Mouse (Mus musculus) T-helper 17 cell (primary cell): Measurements from ENCODE around the gene Bag5.

Source experiments
- in situ Hi-C, 2 experiments: fragments of 300-600 bp; cut with MboI, MseI; formaldehyde crosslinking; loops; 1 replicate in 1 of 2; 2 replicates in 1 of 2; pipeline ENCODE4 v1.15.1; 2025; ENCODE audit warnings: high pct_unique_total_duplicates in 2 of 2

Gene Bag5

DNA sequence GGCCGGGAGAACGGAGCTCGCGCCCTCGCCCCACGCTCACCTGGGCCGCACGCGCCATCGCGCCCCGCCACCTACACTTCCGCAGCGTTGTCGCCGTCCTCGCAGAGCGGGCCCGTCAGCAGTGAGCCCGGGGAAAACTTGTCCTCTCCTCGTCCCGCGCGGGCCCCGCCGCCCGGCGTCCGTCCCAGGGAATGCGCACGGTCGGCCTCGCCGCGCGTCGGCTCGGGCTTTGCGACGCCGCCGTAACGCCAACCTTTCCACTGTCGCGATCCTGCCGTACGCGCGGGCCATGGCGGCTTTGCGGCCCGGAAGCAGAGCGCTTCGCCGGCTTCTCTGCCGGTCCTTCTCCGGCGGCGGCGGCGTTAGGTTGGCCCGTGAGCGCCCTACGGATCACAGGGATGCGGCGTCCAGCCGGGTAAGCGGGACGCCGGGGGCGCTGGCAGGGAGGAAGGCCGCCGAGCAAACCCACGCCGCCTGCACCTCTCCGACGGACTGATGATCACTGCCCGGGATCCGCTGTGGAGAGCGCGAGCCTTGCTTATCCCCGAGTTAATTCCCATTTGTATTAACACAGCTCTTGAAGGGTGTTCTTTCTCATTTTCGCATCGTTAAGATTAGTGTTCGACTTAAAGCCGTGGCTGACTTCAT is at the start of gene Bag5, which contains the start of gene Apopt1:
TSS of gene Bag5 (minus strand) at position 254 of the 648 bp plus-strand sequence.
TSS of gene Apopt1 (plus strand) at position 258 of the 648 bp plus-strand sequence.
- in situ Hi-C loops, result loop anchor here in 1 of 2 experiments (10.0 kb wide), 1 partner anchor 48 kb away; no protein-coding TSS in a partner anchor

DNA sequence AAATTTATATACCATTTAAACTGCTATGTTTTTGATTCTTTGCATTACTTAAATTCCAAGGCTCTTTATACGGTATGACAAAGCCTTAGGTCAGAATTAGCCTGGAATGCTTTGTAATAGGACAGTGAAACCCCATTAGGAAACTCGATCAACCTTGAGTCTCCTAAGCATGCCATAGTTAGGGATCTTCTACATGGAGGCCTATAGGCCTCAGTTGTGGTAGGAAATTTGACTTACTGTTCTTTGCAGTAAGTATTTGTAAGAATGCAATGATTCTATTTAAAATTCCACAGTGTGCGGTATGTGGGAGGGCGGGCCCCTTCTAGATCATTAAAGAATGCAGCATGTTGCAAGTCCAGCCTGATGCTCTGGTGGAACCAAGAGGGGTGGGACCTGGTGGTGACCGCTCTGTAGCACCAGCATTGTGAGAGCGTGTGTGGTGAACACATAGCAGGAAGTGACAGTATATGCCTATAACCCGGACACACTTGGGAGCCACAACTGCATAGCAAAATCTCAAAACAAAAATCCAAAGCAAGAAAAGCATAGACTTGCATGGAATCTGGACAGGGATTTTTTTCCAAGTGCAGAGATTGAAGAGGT is 47.4 kb upstream of the Bag5 start:
- in situ Hi-C loops, result no loop called here

DNA sequence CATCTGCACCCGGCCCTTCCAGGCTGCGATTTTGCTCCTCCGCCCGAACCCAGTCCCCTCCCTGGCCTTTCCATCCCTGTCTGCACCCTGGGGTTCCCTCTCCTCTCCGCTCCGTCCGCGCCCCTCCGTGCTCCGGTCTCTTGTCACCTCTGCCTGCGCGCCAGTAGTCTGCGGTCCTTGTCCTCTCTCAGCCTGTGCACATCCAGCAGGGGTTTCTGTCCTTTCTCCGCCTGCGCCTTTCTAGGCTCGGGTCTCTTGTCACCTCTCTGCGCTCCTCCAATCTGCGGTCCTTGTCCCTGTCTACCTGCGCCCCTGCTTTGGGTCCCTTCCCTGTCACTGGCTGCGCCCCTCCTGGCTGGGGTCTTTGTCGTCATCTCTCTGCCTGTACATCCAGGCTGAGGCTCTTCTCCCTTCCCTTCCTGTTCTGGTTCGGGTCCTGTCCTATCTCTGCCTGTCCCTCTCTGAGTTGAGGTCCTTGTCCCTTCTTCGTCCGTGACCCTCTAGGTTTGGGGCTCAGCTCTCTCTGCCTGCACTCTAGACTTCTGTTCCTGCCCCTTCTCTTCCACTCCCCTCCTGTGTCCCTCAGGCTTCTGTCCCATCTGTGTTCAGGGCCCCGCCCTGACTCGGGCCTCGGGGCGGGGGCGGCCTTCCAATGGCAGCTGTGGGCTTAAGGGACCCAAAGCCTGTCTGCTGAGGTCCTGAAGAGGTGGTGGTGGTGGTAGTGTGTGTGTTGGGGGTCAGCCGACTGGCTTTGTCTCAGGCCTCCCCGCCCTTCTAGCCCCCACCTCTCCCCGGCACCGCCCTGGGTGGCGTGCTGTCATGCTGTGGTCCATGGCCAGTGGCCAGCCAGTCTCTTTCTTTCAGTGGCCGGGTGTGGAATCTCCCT is 46.4 kb upstream of the Bag5 start:
- in situ Hi-C loops, result no loop called here

DNA sequence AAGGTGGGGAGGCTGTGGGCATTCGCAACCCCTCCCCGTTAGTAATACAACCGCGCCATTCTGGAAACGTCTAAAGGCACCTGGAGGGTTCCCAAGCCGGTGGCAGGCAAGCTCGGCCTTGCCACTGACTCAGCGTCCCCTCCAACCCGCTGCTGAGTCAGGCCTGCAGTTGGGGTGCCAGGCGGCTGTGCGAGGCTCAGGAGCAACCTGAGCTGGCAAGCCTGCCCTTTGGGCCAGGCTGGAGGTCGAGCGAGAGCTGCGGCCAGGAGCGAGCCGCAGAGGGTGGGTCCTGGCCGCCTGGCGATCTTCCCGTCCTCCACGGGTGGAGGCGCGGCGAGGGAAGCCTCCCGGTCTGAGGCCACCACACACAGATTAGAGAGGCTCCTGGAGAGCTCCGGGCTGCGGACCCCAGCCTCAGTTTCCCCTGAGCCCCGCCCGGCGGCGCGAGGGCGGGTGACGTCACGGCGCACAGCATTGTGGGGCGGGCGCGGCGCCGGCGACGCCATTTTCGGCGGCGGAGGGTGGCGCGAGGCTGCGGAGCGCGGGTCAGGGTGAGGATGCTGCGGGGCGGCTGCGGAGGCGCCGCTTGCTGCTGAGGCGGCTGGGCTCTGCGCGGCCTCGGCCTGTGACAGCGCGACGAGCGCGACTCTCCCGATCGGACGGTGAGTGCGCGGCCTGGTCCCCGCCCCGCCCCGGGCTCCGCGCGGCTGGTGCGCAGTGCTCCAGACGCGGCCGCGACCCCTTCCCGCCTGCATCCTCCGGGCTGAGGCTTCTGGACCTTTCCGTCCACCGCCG is 45.5 kb upstream of the Bag5 start, which contains the start of gene Klc1:
TSS of gene Klc1 (plus strand) at position 469 of the 795 bp plus-strand sequence.
- in situ Hi-C loops, result no loop called here

DNA sequence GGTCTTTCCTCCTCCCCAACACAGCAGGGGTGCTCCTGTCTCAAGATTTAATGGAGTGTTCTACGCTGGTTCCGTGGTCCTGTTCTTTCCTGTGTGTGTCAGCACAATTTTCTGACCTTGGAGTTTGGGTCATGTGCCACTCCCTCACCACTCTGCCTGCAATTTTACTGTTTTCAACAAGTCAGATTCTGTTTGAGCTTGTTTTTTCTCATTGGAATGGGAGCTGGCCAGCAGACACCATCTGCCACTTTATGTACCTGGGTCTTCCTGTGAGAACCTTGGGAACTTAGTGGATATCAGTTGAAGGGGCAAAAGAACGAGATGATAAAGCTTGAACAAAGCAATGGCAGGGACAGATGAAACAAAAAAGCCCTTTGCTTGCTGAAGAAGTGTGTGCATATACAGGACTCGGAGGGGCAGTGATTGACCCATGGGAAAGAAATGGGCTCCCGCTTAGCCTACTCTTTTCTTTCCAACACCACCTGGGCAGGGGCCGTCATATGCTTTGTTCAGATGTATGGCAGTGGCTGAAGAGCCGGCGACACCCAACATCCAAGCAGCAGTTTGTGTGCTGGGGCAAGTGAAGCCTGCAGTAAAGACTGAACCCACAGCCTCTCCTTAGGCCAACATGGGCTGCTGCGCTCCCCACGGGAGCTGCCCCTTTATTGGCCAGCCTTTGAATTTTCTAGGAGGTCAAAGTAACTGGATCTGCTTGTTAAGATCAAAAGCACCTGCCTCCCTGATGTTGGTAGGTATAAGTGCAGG is 44.7 kb upstream of the Bag5 start:
- in situ Hi-C loops, result no loop called here

- in situ Hi-C loops, result no loop called here
These were observed 43.6 kb upstream of the Bag5 start for GRCm38 (mm10) chr12:111756698-111757082.

- in situ Hi-C loops, result no loop called here
These were observed 43.1 kb upstream of the Bag5 start for GRCm38 (mm10) chr12:111756082-111756697.

- in situ Hi-C loops, result no loop called here
These were observed 42.2 kb upstream of the Bag5 start for GRCm38 (mm10) chr12:111755231-111755630.

GRCm38 (mm10) chr12:111754710-111755109 is 41.7 kb upstream of the Bag5 start:
- in situ Hi-C loops, result no loop called here

GRCm38 (mm10) chr12:111753347-111753746 is 40.3 kb upstream of the Bag5 start:
- in situ Hi-C loops, result no loop called here

GRCm38 (mm10) chr12:111752491-111752890 is 39.4 kb upstream of the Bag5 start:
- in situ Hi-C loops, result no loop called here

- in situ Hi-C loops, result no loop called here
These were observed 37.7 kb upstream of the Bag5 start for GRCm38 (mm10) chr12:111750739-111751138.

GRCm38 (mm10) chr12:111747421-111747820 is 34.4 kb upstream of the Bag5 start:
- in situ Hi-C loops, result no loop called here

DNA sequence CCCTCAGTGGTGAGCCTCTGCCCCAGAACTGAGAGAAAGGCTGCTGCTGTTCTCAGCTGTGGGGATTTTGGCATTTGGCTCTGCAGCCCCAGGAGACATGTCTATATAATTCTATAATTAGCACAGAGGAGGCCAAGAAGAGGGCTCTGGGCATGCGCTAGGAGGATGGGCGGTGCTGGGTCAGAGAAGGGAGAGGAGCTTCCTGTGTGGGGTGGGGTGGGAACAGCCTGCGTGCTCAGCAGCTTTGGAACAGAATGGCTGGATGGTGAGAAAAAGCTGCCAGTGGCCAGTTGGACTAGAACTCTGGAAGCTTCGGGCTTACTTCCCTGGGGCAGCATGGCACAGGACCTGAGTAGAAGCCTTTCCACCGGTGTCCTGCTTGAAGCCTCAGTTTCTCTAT is 33.0 kb upstream of the Bag5 start:
- in situ Hi-C loops, result no loop called here

DNA sequence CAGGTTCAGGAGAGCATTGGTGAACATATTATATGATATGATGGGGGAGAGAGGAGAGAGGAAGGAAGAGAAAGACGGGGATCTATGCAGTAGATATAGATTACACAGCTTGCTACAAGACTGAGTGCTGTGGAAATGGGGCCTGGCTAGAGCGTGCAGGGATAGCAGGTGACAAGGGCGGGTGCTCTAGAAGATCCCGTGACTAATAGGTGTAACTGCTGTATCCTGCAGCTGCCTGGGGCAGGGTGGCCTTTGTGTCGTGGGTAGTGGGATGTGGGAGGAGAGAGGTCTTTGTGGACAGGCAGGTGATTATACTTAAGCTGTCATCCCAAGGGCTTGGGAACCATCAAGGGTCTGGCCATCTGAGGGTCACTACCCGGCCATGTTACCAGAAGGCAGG is 32.2 kb upstream of the Bag5 start:
- in situ Hi-C loops, result no loop called here

- in situ Hi-C loops, result no loop called here
These were observed 30.9 kb upstream of the Bag5 start for GRCm38 (mm10) chr12:111743981-111744423.

DNA sequence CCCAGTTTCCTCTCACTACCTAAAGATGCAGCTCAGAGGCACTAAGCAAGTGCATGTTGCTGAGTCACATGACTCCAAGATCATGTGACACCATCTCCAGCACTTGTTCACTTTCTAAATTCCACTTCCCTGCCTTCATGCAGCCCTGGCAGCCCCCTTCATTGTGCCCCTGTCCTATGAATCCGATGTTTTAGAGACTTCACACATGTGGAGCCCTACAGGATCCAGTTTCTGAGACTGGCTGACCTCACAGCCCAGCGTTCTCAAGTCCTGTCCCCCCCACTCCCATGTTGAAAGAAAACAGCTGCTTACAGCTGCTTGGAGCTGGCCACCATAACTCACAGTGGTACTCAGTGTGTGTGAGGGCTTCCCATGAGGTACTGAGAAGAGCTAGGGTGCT is 30.4 kb upstream of the Bag5 start:
- in situ Hi-C loops, result no loop called here

DNA sequence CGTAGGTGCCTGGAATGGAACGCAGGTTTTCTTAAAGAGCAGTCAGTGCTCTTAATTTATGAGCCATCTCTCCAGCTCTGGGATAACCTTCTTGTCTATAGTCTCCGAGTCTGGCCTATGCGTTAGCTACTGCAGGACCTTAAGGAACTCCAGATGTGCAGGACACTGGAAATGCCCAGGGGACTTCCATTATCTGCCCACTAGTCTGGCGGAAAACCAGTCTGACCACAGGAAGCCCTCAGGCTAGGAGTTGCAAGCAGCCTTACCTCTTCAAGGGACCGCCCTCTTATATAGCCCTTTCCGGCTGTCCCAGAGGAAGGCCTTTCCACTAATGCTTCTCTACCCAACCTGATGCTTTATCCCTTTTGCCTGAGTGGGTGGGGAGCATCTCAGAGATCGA is 28.3 kb upstream of the Bag5 start:
- in situ Hi-C loops, result no loop called here

DNA sequence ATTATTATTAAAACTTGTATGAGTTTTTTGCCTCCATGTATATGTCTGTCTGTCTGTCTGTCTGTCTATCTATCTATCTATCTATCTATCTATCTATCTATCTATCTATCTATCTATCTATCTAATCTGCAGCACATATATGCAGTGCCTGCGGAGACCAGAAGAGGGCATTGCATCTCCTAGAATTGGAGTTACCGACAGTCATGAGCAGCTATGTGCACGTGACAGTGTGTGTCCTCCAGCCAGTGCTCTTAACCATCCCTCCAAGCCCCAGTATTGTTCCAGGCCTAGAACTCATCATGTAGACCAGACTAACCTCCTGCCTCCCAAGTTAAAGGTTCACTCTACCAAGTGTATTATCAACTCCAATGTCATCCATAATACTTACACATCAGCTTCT is 25.7 kb upstream of the Bag5 start:
- in situ Hi-C loops, result no loop called here

DNA sequence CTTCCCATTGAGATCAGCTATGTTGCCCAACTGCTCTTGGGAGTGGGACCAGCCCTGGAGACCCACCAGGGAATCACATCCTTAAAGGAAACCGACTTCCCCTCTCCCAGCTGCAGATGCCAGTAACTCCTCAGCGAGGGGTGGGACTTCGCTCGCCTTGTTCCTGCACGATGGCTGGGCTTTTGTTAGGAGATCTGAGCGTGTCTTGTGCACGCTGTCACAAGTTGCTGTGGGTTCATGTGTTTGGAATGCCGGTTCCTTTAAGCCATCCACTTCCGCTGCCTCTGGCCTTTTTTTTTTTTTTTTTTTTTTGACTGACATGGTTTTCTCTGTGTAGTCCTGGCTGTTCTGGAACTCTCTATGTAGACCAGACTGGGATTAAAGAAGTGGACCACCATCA is 24.3 kb upstream of the Bag5 start:
- in situ Hi-C loops, result no loop called here
